Mouse (Mus musculus) heart, embryonic 14.5 days (tissue): ENCODE results near the gene Vps37b. TPM values are rescaled to one million over a fixed set of nuclear protein-coding genes. Genes with fewer than 3 reads are reported as not detected.

Experiments used
- ATAC-seq: fragments of 200-750 bp; cut with Nextera tagmentation; 2 replicates; pipeline ENCODE4 v1.8.0; 2017; ENCODE audit warnings: low read depth, moderate TSS enrichment; ENCODE audit not compliant: insufficient number of reproducible peaks, insufficient read depth, low FRiP score
- H3K27ac ChIP-seq, 2 experiments: fragments of 200-500 bp in 1 of 2; fragments of 300-500 bp in 1 of 2; sonication (generic) in 1 of 2; replicated peaks in 1 of 2; 2 replicates each; pipeline ENCODE4 v1.5.1; 2012 to 2014; ENCODE audit warnings: low read depth in 2 of 2, low read length in 2 of 2, control low read depth in 1 of 2, mild to moderate bottlenecking in 1 of 2, mixed read lengths in 1 of 2; ENCODE audit not compliant: control insufficient read depth in 1 of 2, insufficient read depth in 1 of 2
- H3K27me3 ChIP-seq: fragments of 300-500 bp; sonication (generic); 2 replicates; pipeline ENCODE4 v1.6.1; 2014; ENCODE audit warnings: mild to moderate bottlenecking, low read length, control low read depth; ENCODE audit not compliant: control insufficient read depth, insufficient read depth
- H3K36me3 ChIP-seq: fragments of 300-500 bp; sonication (generic); 2 replicates; pipeline ENCODE4 v1.6.1; 2014; ENCODE audit warnings: mild to moderate bottlenecking, control low read depth, low read length, mixed read lengths; ENCODE audit not compliant: control insufficient read depth, insufficient read depth
- H3K4me1 ChIP-seq, 2 experiments: fragments of 200-500 bp in 1 of 2; fragments of 300-500 bp in 1 of 2; sonication (generic) in 1 of 2; 2 replicates each; pipeline ENCODE4 v1.6.1; 2012 to 2014; ENCODE audit warnings: low read length in 2 of 2, control low read depth in 1 of 2, mixed read lengths in 1 of 2; ENCODE audit not compliant: control insufficient read depth in 2 of 2, insufficient read depth in 2 of 2
- H3K4me2 ChIP-seq: fragments of 300-500 bp; sonication (generic); 2 replicates; pipeline ENCODE4 v1.6.1; 2014; ENCODE audit warnings: mild to moderate bottlenecking, low read length
- H3K4me3 ChIP-seq, 2 experiments: fragments of 200-500 bp in 1 of 2; fragments of 300-500 bp in 1 of 2; sonication (generic) in 1 of 2; 2 replicates each; pipeline ENCODE4 v1.5.1; 2012 to 2014; ENCODE audit warnings: low read length in 2 of 2, mild to moderate bottlenecking in 2 of 2, control low read depth in 1 of 2, low read depth in 1 of 2, moderate library complexity in 1 of 2; ENCODE audit not compliant: control insufficient read depth in 1 of 2, insufficient read depth in 1 of 2
- H3K9ac ChIP-seq: fragments of 300-500 bp; sonication (generic); 2 replicates; pipeline ENCODE4 v1.6.1; 2014; ENCODE audit warnings: mild to moderate bottlenecking, low read length
- H3K9me3 ChIP-seq: fragments of 300-500 bp; sonication (generic); 2 replicates; pipeline ENCODE4 v1.6.1; 2016; ENCODE audit warnings: low read length, control low read depth; ENCODE audit not compliant: control insufficient read depth
- WGBS: fragments of 180-500 bp; shearing (Covaris S2); extraction: QIAGEN DNeasy Blood & Tissue Kit; methylation state at CpG from one replicate; pipeline ENCODE4 v1.1.7; 2014; 5-methylcytosine and 5-hydroxymethylcytosine counted together
- polyA plus RNA-seq: library from polyadenylated mRNA; unstranded; fragments of >200 nt; fragmentation: Nextera tagmentation; extraction: Ambion mirVana; gene quantifications from 2 replicates; pipeline ENCODE4 v1.2.1, GENCODE M21; 2014

Gene Vps37b
- polyA plus RNA-seq, 1 experiment from 2014 or later = 47.7 TPM

GRCm38 (mm10) chr5:124074845-124075307 lies 42.8 kb upstream of the Vps37b start:
- WGBS = 35% methylated on average over 10 of the region's 10 CpGs
- no peak overlapping the region for H3K27ac ChIP-seq
- peaks cover 17 to 18% of the 10 kb centered on the region in 2 experiments for H3K4me1 ChIP-seq
- H3K36me3 ChIP-seq = no peaks in the 10 kb centered on the region
- no peak for ATAC-seq
- 0 out of 2 replicates have a peak, but pooled peaks cover 3% of the 10 kb centered on the region for H3K27me3 ChIP-seq
- H3K4me3 ChIP-seq = no peak overlapping the region
- no peaks in the 10 kb centered on the region for H3K9me3 ChIP-seq
- H3K4me2 ChIP-seq = no peak overlapping the region
- H3K9ac ChIP-seq = no peak overlapping the region

GRCm38 (mm10) chr5:124073682-124074081 lies 41.6 kb upstream of the Vps37b start:
- Histone ChIP-seq H3K4me3 (no peak overlapping the region), H3K27me3 (0 out of 2 replicates have a peak, but pooled peaks cover 3% of the 10 kb centered on the region), H3K27ac (0 out of 4 replicates have a peak overlapping the region, but pooled peaks of 1 of the 2 experiments have one; percentile 1), H3K4me2 (no peak overlapping the region), H3K9me3 (no peaks in the 10 kb centered on the region), H3K36me3 (no peaks in the 10 kb centered on the region), H3K4me1 (peaks cover 13 to 18% of the 10 kb centered on the region in 2 experiments), H3K9ac (no peak overlapping the region)
- no peak for ATAC-seq
- WGBS = 50% methylated on average over 9 of the region's 9 CpGs

GRCm38 (mm10) chr5:124069657-124070056 lies 37.6 kb upstream of the Vps37b start:
- no peaks in the 10 kb centered on the region for H3K9me3 ChIP-seq
- H3K36me3 ChIP-seq = no peaks in the 10 kb centered on the region
- ATAC-seq = no peak
- WGBS = 82% methylated on average over 3 of the region's 3 CpGs
- H3K4me1 ChIP-seq = peaks cover 8 to 9% of the 10 kb centered on the region in 2 experiments; a peak in 3 of 4 replicates
- no peak overlapping the region for H3K27ac ChIP-seq
- no peak overlapping the region for H3K4me3 ChIP-seq
- H3K27me3 ChIP-seq = no peaks in the 10 kb centered on the region
- H3K9ac ChIP-seq = no peak overlapping the region
- no peak overlapping the region for H3K4me2 ChIP-seq

- no peak for ATAC-seq
- 64% methylated on average over 12 of the region's 12 CpGs for WGBS
- no peaks in the 10 kb centered on the region for H3K9me3 ChIP-seq
- no peaks in the 10 kb centered on the region for H3K36me3 ChIP-seq
- H3K9ac ChIP-seq = no peak overlapping the region
- H3K4me3 ChIP-seq = no peak overlapping the region
- H3K4me2 ChIP-seq = no peak overlapping the region
- H3K27me3 ChIP-seq = no peaks in the 10 kb centered on the region
- no peak overlapping the region for H3K27ac ChIP-seq
- peaks cover 0 to 7% of the 10 kb centered on the region in 2 experiments; a peak in 1 of 4 replicates for H3K4me1 ChIP-seq
Observed at GRCm38 (mm10) chr5:124062037-124062824, 30.2 kb upstream of the Vps37b start.

GRCm38 (mm10) chr5:124059677-124060076 lies 27.6 kb upstream of the Vps37b start:
- H3K9ac ChIP-seq = no peak overlapping the region
- H3K36me3 ChIP-seq = no peaks in the 10 kb centered on the region
- H3K4me3 ChIP-seq = no peak overlapping the region
- WGBS = 44% methylated on average over 5 of the region's 5 CpGs
- no peak overlapping the region for H3K4me2 ChIP-seq
- no peaks in the 10 kb centered on the region for H3K27me3 ChIP-seq
- peak overlapping the region in 1 of 2 experiments; percentile 47; a peak in 3 of 4 replicates for H3K27ac ChIP-seq
- peaks cover 3% of the 10 kb centered on the region; the same call in 1 of the 2 replicates for H3K9me3 ChIP-seq
- H3K4me1 ChIP-seq = peaks cover 0 to 7% of the 10 kb centered on the region in 2 experiments; a peak in 1 of 4 replicates
- ATAC-seq = no peak; the same call in 1 of the 2 replicates

- Histone ChIP-seq H3K9me3 (peaks cover 3% of the 10 kb centered on the region; the same call in 1 of the 2 replicates), H3K4me3 (no peak overlapping the region), H3K27me3 (no peaks in the 10 kb centered on the region), H3K4me2 (no peak overlapping the region), H3K4me1 (peaks cover 0 to 7% of the 10 kb centered on the region in 2 experiments; a peak in 1 of 4 replicates), H3K9ac (no peak overlapping the region), H3K27ac (no peak overlapping the region), H3K36me3 (no peaks in the 10 kb centered on the region)
- WGBS = 95% methylated on average over 7 of the region's 7 CpGs
- no peak for ATAC-seq
Observed at GRCm38 (mm10) chr5:124058749-124059148, 26.7 kb upstream of the Vps37b start.

- H3K4me2 ChIP-seq = no peak overlapping the region
- H3K9ac ChIP-seq = no peak overlapping the region
- H3K4me3 ChIP-seq = no peak overlapping the region
- H3K36me3 ChIP-seq = no peaks in the 10 kb centered on the region
- no peaks in the 10 kb centered on the region for H3K27me3 ChIP-seq
- H3K4me1 ChIP-seq = peaks cover 0 to 3% of the 10 kb centered on the region in 2 experiments; a peak in 1 of 4 replicates
- peaks cover 3% of the 10 kb centered on the region; the same call in 1 of the 2 replicates for H3K9me3 ChIP-seq
- H3K27ac ChIP-seq = no peak overlapping the region
- 71% methylated on average over 4 of the region's 4 CpGs for WGBS
- no peak for ATAC-seq
Observed at GRCm38 (mm10) chr5:124056956-124057355, 24.9 kb upstream of the Vps37b start.
